Mouse (Mus musculus) thymus, adult 2 months (tissue): ENCODE data around the gene Abhd11.

ENCODE experiments used
- CTCF ChIP-seq: fragments of 200-500 bp; IDR thresholded peaks from 2 replicates; pipeline ENCODE4 v1.5.1; 2012; ENCODE audit warnings: mild to moderate bottlenecking, control low read depth, low read length, moderate library complexity, borderline replicate concordance; ENCODE audit not compliant: control insufficient read depth, poor library complexity, insufficient read depth; ENCODE audit errors: extremely low read depth
- POLR2A ChIP-seq: fragments of 200-500 bp; IDR thresholded peaks from 2 replicates; pipeline ENCODE4 v1.6.1; 2012; ENCODE audit warnings: mild to moderate bottlenecking, low read length, control low read depth, moderate library complexity; ENCODE audit not compliant: control insufficient read depth, poor library complexity, insufficient read depth; ENCODE audit errors: extremely low read depth

GRCm38 (mm10) chr5:134970671-134971070 is 38.3 kb upstream of the Abhd11 start:
- TF ChIP-seq POLR2A (no peak), CTCF (no peak)
